Mouse (Mus musculus): ENCODE results near the gene Cd109. TPM values are rescaled to one million over a fixed set of nuclear protein-coding genes. Genes with fewer than 3 reads are reported as not detected.

Gene Cd109
- polyA plus RNA-seq, 1 experiment = 5.3 TPM

GRCm38 (mm10) chr9:78657564-78657963 is 42.2 kb downstream of the Cd109 start:
- Histone ChIP-seq H3K27me3 (ENCODE audit: control insufficient read depth, insufficient read depth, insufficient read length) (no peaks in the 10 kb centered on the region), H3K4me3 (no peak overlapping the region), H3K79me2 (ENCODE audit: control insufficient read depth, insufficient read depth) (no peaks in the 10 kb centered on the region), H3K36me3 (ENCODE audit: control insufficient read depth, insufficient read depth) (no peaks in the 10 kb centered on the region), H3K4me2 (ENCODE audit: low read depth) (no peak overlapping the region), H3ac (ENCODE audit: control insufficient read depth, insufficient read length) (no peak overlapping the region)
- TF ChIP-seq TCF12 (IDR thresholded peaks at IDR 0.05; ENCODE audit: insufficient read depth, poor library complexity, severe bottlenecking) = no peak
- TF ChIP-seq POLR2AphosphoS2 (IDR thresholded peaks at IDR 0.05; ENCODE audit: insufficient read length, low read depth) = no peak
- TF ChIP-seq USF1 (IDR thresholded peaks at IDR 0.05; ENCODE audit: low read depth) = no peak
- no peak for TF ChIP-seq TCF3 (IDR thresholded peaks at IDR 0.05; ENCODE audit: insufficient read length, low read depth)
- no peak for TF ChIP-seq SRF (IDR thresholded peaks at IDR 0.05; ENCODE audit: control insufficient read depth, insufficient read length, low read depth)
- no peak for TF ChIP-seq MYOG (IDR thresholded peaks at IDR 0.05; ENCODE audit: control insufficient read depth in 1 of 3, insufficient read depth in 1 of 3, insufficient read length in 2 of 3, low read depth in 2 of 3)
- TF ChIP-seq MAX (IDR thresholded peaks at IDR 0.05; ENCODE audit: low read depth) = no peak
- TF ChIP-seq MYOD1 (IDR thresholded peaks at IDR 0.05; ENCODE audit: control insufficient read depth in 1 of 3, insufficient read length in 2 of 3, low read depth in 2 of 3) = no peak
- no peak for TF ChIP-seq POLR2A (IDR thresholded peaks at IDR 0.05; ENCODE audit: insufficient read length, low read depth)
- no peak for TF ChIP-seq CEBPB (IDR thresholded peaks at IDR 0.05; ENCODE audit: insufficient read depth, poor library complexity, severe bottlenecking)
- no peak for TF ChIP-seq E2F4 (IDR thresholded peaks at IDR 0.05; ENCODE audit: insufficient read depth)
- TF ChIP-seq REST (IDR thresholded peaks at IDR 0.05; ENCODE audit: insufficient read depth, insufficient read length) = no peak

- Histone ChIP-seq H3K79me2 (ENCODE audit: control insufficient read depth, insufficient read depth) (no peaks in the 10 kb centered on the region), H3K4me3 (no peak overlapping the region), H3K36me3 (ENCODE audit: control insufficient read depth, insufficient read depth) (no peaks in the 10 kb centered on the region), H3ac (ENCODE audit: control insufficient read depth, insufficient read length) (no peak overlapping the region), H3K27me3 (ENCODE audit: control insufficient read depth, insufficient read depth, insufficient read length) (no peaks in the 10 kb centered on the region), H3K4me2 (ENCODE audit: low read depth) (no peak overlapping the region)
- no peak for TF ChIP-seq USF1 (IDR thresholded peaks at IDR 0.05; ENCODE audit: low read depth)
- TF ChIP-seq E2F4 (IDR thresholded peaks at IDR 0.05; ENCODE audit: insufficient read depth) = no peak
- TF ChIP-seq TCF3 (IDR thresholded peaks at IDR 0.05; ENCODE audit: insufficient read length, low read depth) = no peak
- TF ChIP-seq MYOD1 (IDR thresholded peaks at IDR 0.05; ENCODE audit: control insufficient read depth in 1 of 3, insufficient read length in 2 of 3, low read depth in 2 of 3) = no peak
These were observed 56.2 kb downstream of the Cd109 start for GRCm38 (mm10) chr9:78671446-78671985.

- Histone ChIP-seq H3ac (ENCODE audit: control insufficient read depth, insufficient read length) (no peak overlapping the region), H3K27me3 (ENCODE audit: control insufficient read depth, insufficient read depth, insufficient read length) (no peaks in the 10 kb centered on the region), H3K36me3 (ENCODE audit: control insufficient read depth, insufficient read depth) (no peaks in the 10 kb centered on the region), H3K79me2 (ENCODE audit: control insufficient read depth, insufficient read depth) (no peaks in the 10 kb centered on the region), H3K4me3 (no peak overlapping the region), H3K4me2 (ENCODE audit: low read depth) (no peak overlapping the region)
- no peak for TF ChIP-seq CEBPB (IDR thresholded peaks at IDR 0.05; ENCODE audit: insufficient read depth, poor library complexity, severe bottlenecking)
- no peak for TF ChIP-seq USF1 (IDR thresholded peaks at IDR 0.05; ENCODE audit: low read depth)
- no peak for TF ChIP-seq MAX (IDR thresholded peaks at IDR 0.05; ENCODE audit: low read depth)
- TF ChIP-seq TCF3 (IDR thresholded peaks at IDR 0.05; ENCODE audit: insufficient read length, low read depth) = no peak
- no peak for TF ChIP-seq TCF12 (IDR thresholded peaks at IDR 0.05; ENCODE audit: insufficient read depth, poor library complexity, severe bottlenecking)
- no peak for TF ChIP-seq POLR2AphosphoS2 (IDR thresholded peaks at IDR 0.05; ENCODE audit: insufficient read length, low read depth)
- no peak for TF ChIP-seq POLR2A (IDR thresholded peaks at IDR 0.05; ENCODE audit: insufficient read length, low read depth)
- no peak for TF ChIP-seq MYOD1 (IDR thresholded peaks at IDR 0.05; ENCODE audit: control insufficient read depth in 1 of 3, insufficient read length in 2 of 3, low read depth in 2 of 3)
- TF ChIP-seq MYOG (IDR thresholded peaks at IDR 0.05; ENCODE audit: control insufficient read depth in 1 of 3, insufficient read depth in 1 of 3, insufficient read length in 2 of 3, low read depth in 2 of 3) = no peak
- no peak for TF ChIP-seq REST (IDR thresholded peaks at IDR 0.05; ENCODE audit: insufficient read depth, insufficient read length)
- no peak for TF ChIP-seq E2F4 (IDR thresholded peaks at IDR 0.05; ENCODE audit: insufficient read depth)
- TF ChIP-seq SRF (IDR thresholded peaks at IDR 0.05; ENCODE audit: control insufficient read depth, insufficient read length, low read depth) = no peak
These were observed 85.3 kb downstream of the Cd109 start for GRCm38 (mm10) chr9:78700691-78701090.

- Histone ChIP-seq H3K4me3 (no peak overlapping the region), H3K79me2 (ENCODE audit: control insufficient read depth, insufficient read depth) (no peaks in the 10 kb centered on the region), H3K4me2 (ENCODE audit: low read depth) (no peak overlapping the region), H3ac (ENCODE audit: control insufficient read depth, insufficient read length) (no peak overlapping the region), H3K27me3 (ENCODE audit: control insufficient read depth, insufficient read depth, insufficient read length) (no peaks in the 10 kb centered on the region), H3K36me3 (ENCODE audit: control insufficient read depth, insufficient read depth) (no peaks in the 10 kb centered on the region)
- TF ChIP-seq CEBPB (IDR thresholded peaks at IDR 0.05; ENCODE audit: insufficient read depth, poor library complexity, severe bottlenecking) (no peak), MYOG (IDR thresholded peaks at IDR 0.05; ENCODE audit: control insufficient read depth in 1 of 3, insufficient read depth in 1 of 3, insufficient read length in 2 of 3, low read depth in 2 of 3) (no peak), MAX (IDR thresholded peaks at IDR 0.05; ENCODE audit: low read depth) (no peak), TCF12 (IDR thresholded peaks at IDR 0.05; ENCODE audit: insufficient read depth, poor library complexity, severe bottlenecking) (no peak), REST (IDR thresholded peaks at IDR 0.05; ENCODE audit: insufficient read depth, insufficient read length) (no peak), MYOD1 (IDR thresholded peaks at IDR 0.05; ENCODE audit: control insufficient read depth in 1 of 3, insufficient read length in 2 of 3, low read depth in 2 of 3) (no peak), E2F4 (IDR thresholded peaks at IDR 0.05; ENCODE audit: insufficient read depth) (no peak), USF1 (IDR thresholded peaks at IDR 0.05; ENCODE audit: low read depth) (no peak), TCF3 (IDR thresholded peaks at IDR 0.05; ENCODE audit: insufficient read length, low read depth) (no peak), POLR2AphosphoS2 (IDR thresholded peaks at IDR 0.05; ENCODE audit: insufficient read length, low read depth) (no peak), POLR2A (IDR thresholded peaks at IDR 0.05; ENCODE audit: insufficient read length, low read depth) (no peak), SRF (IDR thresholded peaks at IDR 0.05; ENCODE audit: control insufficient read depth, insufficient read length, low read depth) (no peak)
These were observed 87.3 kb downstream of the Cd109 start for GRCm38 (mm10) chr9:78702509-78703239.

Measured in myocyte (in vitro differentiated cells).